Mouse (Mus musculus) midbrain, postnatal 0 days (tissue): Measurements from ENCODE around the gene Itpr1. TPM values are rescaled to one million over a fixed set of nuclear protein-coding genes. Genes with fewer than 3 reads are reported as not detected.

Experiments used
- ATAC-seq: fragments of 200-750 bp; cut with Nextera tagmentation; 2 replicates; pipeline ENCODE4 v1.8.0; 2017; ENCODE audit warnings: moderate number of reproducible peaks, mild to moderate bottlenecking, moderate TSS enrichment, moderate library complexity; ENCODE audit not compliant: low FRiP score
- DNase-seq: peaks from one replicate; pipeline ENCODE4 v3.0.0-alpha.2; 2015; ENCODE audit warnings: low spot score
- H3K27ac ChIP-seq: fragments of 300-500 bp; sonication (generic); 2 replicates; pipeline ENCODE4 v1.5.1; 2014; ENCODE audit warnings: low read depth, mild to moderate bottlenecking, low read length, mixed read lengths
- H3K27me3 ChIP-seq: fragments of 300-500 bp; sonication (generic); 2 replicates; pipeline ENCODE4 v1.6.1; 2014; ENCODE audit warnings: low read length, control low read depth, mixed read lengths; ENCODE audit not compliant: insufficient read depth
- H3K36me3 ChIP-seq: fragments of 300-500 bp; sonication (generic); 2 replicates; pipeline ENCODE4 v1.6.1; 2014; ENCODE audit warnings: low read length, control low read depth, mixed read lengths; ENCODE audit not compliant: insufficient read depth
- H3K4me1 ChIP-seq: fragments of 300-500 bp; sonication (generic); 2 replicates; pipeline ENCODE4 v1.6.1; 2014; ENCODE audit warnings: mild to moderate bottlenecking, control low read depth, antibody characterized with exemption, low read length, mixed read lengths; ENCODE audit not compliant: insufficient read depth
- H3K4me2 ChIP-seq: fragments of 300-500 bp; sonication (generic); 2 replicates; pipeline ENCODE4 v1.6.1; 2014; ENCODE audit warnings: low read depth, mild to moderate bottlenecking, low read length, mixed read lengths; ENCODE audit not compliant: poor library complexity, severe bottlenecking
- H3K4me3 ChIP-seq: fragments of 300-500 bp; sonication (generic); 2 replicates; pipeline ENCODE4 v1.5.1; 2014; ENCODE audit warnings: low read depth, mild to moderate bottlenecking, low read length, moderate library complexity
- H3K9ac ChIP-seq: fragments of 300-500 bp; sonication (generic); replicated peaks from 2 replicates; pipeline ENCODE4 v1.6.1; 2014; ENCODE audit warnings: mild to moderate bottlenecking, low read length, moderate library complexity, mixed read lengths; ENCODE audit not compliant: poor library complexity, severe bottlenecking
- H3K9me3 ChIP-seq: fragments of 300-500 bp; sonication (generic); 2 replicates; pipeline ENCODE4 v1.6.1; 2016; ENCODE audit warnings: low read length, control low read depth
- CTCF ChIP-seq: IDR thresholded peaks from 2 replicates; pipeline ENCODE4 v1.5.1; 2016; ENCODE audit warnings: antibody characterized with exemption, mild to moderate bottlenecking
- WGBS: fragments of 180-500 bp; shearing (Covaris S2); extraction: QIAGEN DNeasy Blood & Tissue Kit; methylation state at CpG from one replicate; pipeline ENCODE4 v1.1.7; 2014; 5-methylcytosine and 5-hydroxymethylcytosine counted together
- polyA plus RNA-seq: library from polyadenylated mRNA; unstranded; fragments of >200 nt; fragmentation: Nextera tagmentation; extraction: Ambion mirVana; gene quantifications from 2 replicates; pipeline ENCODE4 v1.2.1, GENCODE M21; 2015
- total RNA-seq: library from RNA; depleted of rRNA; stranded (reverse); fragments of >200 nt; gene quantifications from 2 replicates; pipeline ENCODE4 v1.2.3, GENCODE M21; 2014

The Itpr1 gene
- total and polyA plus RNA-seq, 2 experiments from 2014 or later = 3.3 to 23.2 TPM

GRCm38 (mm10) chr6:108290978-108291377 lies 78.1 kb downstream of the Itpr1 start:
- Histone ChIP-seq H3K4me3 (no peak overlapping the region), H3K27ac (no peak overlapping the region), H3K9ac (no peak overlapping the region), H3K4me2 (no peak overlapping the region), H3K4me1 (no peaks in the 10 kb centered on the region), H3K36me3 (no peaks in the 10 kb centered on the region), H3K27me3 (no peaks in the 10 kb centered on the region), H3K9me3 (no peaks in the 10 kb centered on the region)
- 91% methylated on average over 2 of the region's 2 CpGs for WGBS
- DNase-seq = no peak
- ATAC-seq = no peak
- TF ChIP-seq CTCF = no peak

GRCm38 (mm10) chr6:108291556-108291955 lies 78.7 kb downstream of the Itpr1 start:
- Histone ChIP-seq H3K36me3 (no peaks in the 10 kb centered on the region), H3K9me3 (no peaks in the 10 kb centered on the region), H3K9ac (no peak overlapping the region), H3K4me3 (no peak overlapping the region), H3K4me2 (no peak overlapping the region), H3K4me1 (no peaks in the 10 kb centered on the region), H3K27me3 (no peaks in the 10 kb centered on the region), H3K27ac (no peak overlapping the region)
- no peak for DNase-seq
- WGBS = 94% methylated on average over 3 of the region's 3 CpGs
- ATAC-seq = no peak
- no peak for TF ChIP-seq CTCF

GRCm38 (mm10) chr6:108301856-108302255 lies 89.0 kb downstream of the Itpr1 start:
- H3K9ac ChIP-seq = no peak overlapping the region
- H3K4me3 ChIP-seq = no peak overlapping the region
- no peaks in the 10 kb centered on the region for H3K9me3 ChIP-seq
- WGBS = 86% methylated on average over 5 of the region's 5 CpGs
- H3K4me2 ChIP-seq = no peak overlapping the region
- no peaks in the 10 kb centered on the region for H3K27me3 ChIP-seq
- H3K4me1 ChIP-seq = no peaks in the 10 kb centered on the region
- no peak for DNase-seq
- no peaks in the 10 kb centered on the region for H3K36me3 ChIP-seq
- H3K27ac ChIP-seq = no peak overlapping the region
- no peak for ATAC-seq
- no peak for TF ChIP-seq CTCF

- no peak overlapping the region for H3K27ac ChIP-seq
- ATAC-seq = no peak
- TF ChIP-seq CTCF = no peak
- 86% methylated on average over 12 of the region's 12 CpGs for WGBS
- H3K27me3 ChIP-seq = no peaks in the 10 kb centered on the region
- no peak overlapping the region for H3K4me3 ChIP-seq
- DNase-seq = no peak
- H3K4me2 ChIP-seq = no peak overlapping the region
- H3K9me3 ChIP-seq = no peaks in the 10 kb centered on the region
- H3K36me3 ChIP-seq = no peaks in the 10 kb centered on the region
- H3K9ac ChIP-seq = no peak overlapping the region
- no peaks in the 10 kb centered on the region for H3K4me1 ChIP-seq
Observed at GRCm38 (mm10) chr6:108303619-108304567, 91.0 kb downstream of the Itpr1 start.

GRCm38 (mm10) chr6:108305171-108305779 lies 92.4 kb downstream of the Itpr1 start:
- H3K9me3 ChIP-seq = no peaks in the 10 kb centered on the region
- H3K9ac ChIP-seq = no peak overlapping the region
- ATAC-seq (no peak), DNase-seq (no peak)
- H3K27me3 ChIP-seq = no peaks in the 10 kb centered on the region
- TF ChIP-seq CTCF = no peak
- H3K4me2 ChIP-seq = no peak overlapping the region
- WGBS = 75% methylated on average over 12 of the region's 12 CpGs
- H3K36me3 ChIP-seq = no peaks in the 10 kb centered on the region
- no peak overlapping the region for H3K4me3 ChIP-seq
- H3K27ac ChIP-seq = no peak overlapping the region
- no peaks in the 10 kb centered on the region; the same call in 1 of the 2 replicates for H3K4me1 ChIP-seq

GRCm38 (mm10) chr6:108306240-108306639 lies 93.3 kb downstream of the Itpr1 start:
- Histone ChIP-seq H3K9ac (no peak overlapping the region), H3K27ac (no peak overlapping the region), H3K4me2 (no peak overlapping the region), H3K4me3 (no peak overlapping the region), H3K36me3 (no peaks in the 10 kb centered on the region), H3K4me1 (no peaks in the 10 kb centered on the region; the same call in 1 of the 2 replicates), H3K27me3 (no peaks in the 10 kb centered on the region), H3K9me3 (no peaks in the 10 kb centered on the region)
- TF ChIP-seq CTCF = no peak
- no peak for DNase-seq
- no peak for ATAC-seq
- WGBS = 73% methylated on average over 11 of the region's 11 CpGs
